Mouse (Mus musculus) T-cell, adult 2 months (primary cell): ENCODE results near the gene Ppm1m.

ENCODE experiments used
- DNase-seq: peaks from one replicate; pipeline ENCODE4 v3.0.0; 2022; ENCODE audit warnings: low spot score

Gene Ppm1m

DNA sequence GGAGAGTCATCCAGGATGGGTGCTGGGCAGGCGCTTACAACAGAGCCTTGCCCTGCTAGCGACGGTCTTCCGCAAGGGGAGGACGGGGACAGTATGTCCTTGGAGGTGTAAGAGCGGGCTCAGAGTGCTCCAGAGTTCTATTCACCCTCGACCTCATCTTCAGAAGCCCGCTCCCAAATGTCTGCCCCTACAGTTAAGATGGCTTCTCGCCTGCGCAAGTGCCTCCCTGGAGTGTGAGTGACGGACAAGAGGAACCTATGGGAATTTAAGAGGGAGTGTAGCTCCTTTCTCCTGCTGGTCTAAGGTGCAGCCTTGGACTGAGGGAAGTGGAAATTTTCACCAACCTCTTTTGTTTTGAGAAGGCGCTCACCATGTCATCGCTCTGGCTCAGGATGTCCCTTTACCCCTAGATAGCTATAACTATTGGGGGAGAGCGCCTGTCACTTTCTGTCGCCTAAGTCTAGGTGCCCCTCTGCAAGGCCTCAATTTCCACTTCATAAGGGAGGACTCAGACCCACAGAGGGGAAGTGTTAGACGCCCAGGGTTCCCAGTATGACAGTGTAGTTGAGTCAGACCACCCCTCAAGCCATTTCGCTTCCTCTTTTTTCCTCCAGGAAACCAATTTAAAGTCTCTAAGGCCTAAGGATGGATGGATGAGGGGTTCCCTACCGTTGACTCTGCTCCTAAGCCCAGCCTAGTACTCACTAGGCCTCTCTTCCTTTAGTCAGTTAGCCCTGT is at the start of gene Ppm1m:
TSS of gene Ppm1m (minus strand) at position 212 of the 738 bp plus-strand sequence.
- no peak for DNase-seq

DNA sequence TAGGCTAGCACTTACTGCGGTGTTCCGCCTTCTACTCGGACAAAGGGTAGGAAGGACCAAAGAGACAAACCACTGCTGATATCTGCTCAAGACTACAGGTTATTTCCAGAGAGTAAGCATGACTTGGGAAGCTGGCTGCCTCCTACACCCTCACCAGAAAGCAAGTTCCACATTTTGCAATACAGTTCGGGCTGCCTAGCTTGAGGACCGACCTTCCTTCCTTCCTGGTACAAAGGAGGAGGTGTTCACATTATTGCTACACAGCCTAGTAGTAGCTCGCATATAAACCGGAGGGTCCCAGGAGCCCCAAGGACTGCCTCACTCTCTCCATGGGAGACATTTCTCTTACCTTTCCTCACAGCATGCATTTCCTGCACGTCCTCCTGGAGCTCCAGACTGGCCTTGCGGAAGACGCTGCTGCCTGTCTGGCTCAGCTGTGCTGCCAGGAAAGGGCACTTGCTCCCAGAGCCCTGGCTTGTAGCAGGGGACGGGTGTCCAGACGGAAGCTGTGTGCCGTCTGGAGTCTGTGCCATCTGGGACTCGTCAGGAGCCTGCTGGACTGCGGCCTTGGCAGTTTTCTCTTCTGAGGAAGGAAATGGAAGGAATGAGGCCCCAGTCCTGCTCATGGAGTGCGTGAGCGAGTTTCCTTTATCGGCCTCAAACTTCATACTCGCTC is 43.4 kb upstream of the Ppm1m start:
- DNase-seq: no peak

DNA sequence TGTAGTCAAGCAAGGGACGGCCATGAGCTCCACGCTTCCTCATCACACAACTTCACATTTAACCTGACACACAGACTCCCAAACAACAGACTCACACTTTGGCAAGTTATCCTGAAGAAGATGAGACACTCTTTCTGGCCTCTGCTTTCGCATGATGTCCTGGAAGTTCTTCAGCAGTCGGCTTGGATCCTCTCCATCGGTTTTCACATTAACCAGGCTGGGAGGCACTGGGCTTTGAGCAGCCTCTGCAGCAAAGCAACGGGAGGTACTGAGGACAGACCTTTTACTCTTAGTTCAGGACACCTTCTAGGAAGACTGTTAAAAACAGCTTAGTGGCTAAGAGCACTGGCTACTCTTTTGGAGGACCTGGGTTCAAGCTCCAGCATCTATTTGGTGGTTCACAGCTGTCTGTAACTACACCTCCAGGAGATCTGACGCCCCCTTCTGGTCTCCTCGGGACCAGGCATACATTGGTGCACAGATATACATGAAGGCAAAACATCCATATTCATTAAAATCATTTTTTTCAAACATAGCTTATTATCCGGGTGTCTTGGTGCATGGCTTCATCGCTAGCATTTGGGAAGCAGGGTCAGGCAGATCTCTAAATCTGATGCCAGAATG is 42.1 kb upstream of the Ppm1m start:
- no peak for DNase-seq

DNA sequence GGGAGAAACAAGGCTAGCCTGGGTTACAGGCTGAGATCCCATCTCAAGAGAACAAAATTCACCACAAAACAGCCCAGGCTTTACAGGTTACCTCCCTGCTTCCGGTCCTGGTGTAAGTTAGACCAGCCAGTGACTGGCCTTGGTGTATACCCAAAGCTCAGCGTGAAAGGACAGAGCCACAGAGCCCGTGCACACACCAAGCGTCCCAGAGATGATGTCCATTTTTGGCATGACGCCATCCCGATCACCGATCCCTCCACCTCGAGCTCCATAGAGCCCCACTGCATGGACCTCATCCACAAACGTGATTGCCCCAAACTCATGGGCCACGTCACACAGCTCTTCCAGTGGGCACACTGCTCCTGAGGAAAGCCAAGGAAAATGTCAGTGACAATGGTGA is 38.3 kb upstream of the Ppm1m start:
- DNase-seq: no peak

DNA sequence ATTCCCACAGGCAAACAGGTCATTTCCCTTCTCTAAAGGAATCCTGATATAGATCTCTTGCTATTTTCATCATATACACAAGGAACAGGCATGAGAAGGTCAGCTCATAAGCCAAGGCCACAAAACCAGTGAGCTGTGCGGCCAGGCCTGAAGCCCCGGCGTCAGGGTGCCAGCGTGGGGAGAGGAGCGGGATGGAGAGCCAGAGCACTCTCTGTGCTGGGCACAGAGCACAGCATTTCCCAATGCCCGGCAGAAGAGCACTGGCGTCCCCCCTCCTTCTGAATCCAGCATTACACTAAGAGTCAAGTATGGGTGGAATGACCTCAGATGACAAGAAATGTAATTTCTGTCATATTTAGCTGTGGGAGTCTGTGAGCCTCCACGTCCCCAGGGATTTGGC is 37.9 kb upstream of the Ppm1m start:
- no peak for DNase-seq

DNA sequence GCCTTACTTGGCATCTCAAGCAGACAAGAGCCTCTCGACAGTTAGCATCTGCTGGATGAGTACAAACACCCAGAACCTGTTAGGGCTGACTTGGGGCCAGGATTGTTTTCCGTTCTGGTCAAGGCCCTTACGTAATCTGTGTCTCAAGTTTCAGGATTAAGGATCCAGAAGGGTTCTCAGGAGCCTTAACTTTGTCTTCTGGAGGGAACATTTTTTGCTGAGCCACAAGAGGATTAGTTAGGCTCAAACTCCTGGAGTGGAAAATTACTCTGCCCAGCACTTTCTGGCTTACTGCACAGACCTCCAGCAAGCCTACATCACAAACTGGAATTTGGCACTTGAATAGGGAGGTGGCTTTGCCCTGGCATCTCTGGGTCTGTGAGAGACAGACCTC is 37.3 kb upstream of the Ppm1m start:
- no peak for DNase-seq

DNA sequence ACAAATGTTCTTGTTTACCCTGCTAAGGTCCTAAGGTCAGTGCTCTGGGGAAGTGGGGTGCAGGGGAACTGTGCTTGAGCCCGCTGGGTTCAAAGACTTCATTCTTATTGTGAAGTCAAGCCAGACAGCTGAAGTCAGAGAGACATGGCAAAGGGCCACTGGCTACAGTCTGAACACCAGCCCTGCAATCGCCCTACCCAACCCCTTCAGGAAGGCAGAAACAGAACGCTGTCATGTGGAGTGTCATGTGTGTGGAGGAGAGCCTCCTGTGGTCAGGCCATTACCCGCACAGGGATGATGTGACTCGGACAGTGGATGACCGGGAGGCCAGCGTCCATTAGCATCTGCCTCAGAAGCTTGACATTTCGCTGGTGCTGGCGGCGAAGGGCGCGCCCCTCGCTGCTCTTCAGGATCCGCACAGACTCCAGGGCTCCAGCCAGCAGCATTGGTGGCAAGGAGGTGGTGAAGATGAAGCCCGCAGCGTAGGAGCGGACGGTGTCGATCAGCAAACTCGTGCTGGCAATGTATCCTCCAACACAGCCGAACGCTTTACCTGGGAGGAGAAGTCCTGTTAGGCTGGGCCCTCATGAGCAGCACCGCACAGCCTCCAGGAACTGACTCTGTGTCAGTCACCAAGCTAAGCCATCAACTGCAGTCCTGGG is 36.7 kb upstream of the Ppm1m start:
- no peak for DNase-seq

DNA sequence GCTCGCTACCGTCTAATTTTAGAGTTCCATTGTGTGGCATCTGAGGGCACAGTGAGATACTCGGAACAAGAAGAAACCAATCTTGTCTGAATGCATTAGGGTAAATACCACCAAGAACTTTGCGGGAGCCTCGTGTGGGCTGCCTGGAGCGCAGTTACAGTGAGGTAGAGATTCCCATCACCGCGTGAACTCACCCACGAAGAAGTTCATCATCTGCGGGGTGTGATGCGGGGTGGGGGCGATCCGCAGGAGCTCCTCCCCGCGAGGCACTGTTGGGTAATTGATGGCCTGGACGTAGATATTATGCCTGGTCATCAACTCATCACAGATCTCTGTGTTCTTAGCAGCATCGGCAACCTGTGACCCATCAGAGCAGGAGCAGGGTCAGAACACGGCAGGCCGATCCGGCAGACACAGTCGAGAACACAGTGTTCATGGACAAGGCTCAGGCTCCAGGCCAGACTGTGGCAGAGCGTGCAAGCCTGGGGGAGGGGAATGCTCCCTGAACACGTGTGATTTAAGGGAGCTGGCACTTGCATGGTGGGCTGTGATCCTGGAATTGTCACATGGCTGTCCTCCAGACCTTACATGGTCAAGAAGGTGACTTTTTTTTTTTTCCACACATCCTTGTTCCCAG is 35.8 kb upstream of the Ppm1m start:
- no peak for DNase-seq

DNA sequence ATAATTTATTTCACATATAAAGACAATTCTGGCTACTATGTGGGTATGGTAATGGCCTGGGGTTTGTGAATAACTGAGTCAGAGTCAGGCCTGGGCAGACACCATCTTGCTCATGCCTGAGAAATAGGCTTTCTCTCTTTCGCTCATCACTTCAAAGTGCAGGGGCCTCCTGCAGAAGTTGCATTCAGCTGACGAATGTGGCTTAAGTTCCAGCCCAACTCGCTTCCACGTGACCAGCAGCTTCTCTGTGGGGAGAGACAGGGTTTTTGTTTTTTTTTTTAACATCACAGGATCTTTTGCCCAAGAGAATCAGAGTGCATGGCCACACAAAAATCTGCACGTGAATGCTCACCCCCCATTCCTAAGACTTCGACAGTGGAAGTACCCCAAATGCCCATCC is 34.4 kb upstream of the Ppm1m start:
- DNase-seq: no peak

DNA sequence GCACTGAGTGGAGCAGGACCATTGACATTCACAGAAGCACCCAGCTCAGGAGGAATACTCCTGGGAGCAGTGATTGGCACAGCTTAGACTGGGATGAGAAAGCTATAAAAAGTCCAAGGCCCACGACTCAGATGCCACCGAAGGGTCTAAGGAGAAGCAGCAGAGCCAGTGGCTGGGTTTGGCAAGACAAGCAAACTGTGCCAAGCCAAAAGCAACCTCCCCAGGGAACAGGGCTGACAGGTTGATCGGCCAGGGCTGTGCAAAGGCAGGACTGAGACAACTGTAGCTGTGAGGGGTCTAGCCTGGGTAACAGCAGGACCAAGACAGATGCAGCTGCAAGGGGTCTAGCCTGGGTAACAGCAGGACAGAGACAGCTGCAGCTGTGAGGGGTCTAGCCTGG is 33.4 kb upstream of the Ppm1m start:
- DNase-seq: no peak

DNA sequence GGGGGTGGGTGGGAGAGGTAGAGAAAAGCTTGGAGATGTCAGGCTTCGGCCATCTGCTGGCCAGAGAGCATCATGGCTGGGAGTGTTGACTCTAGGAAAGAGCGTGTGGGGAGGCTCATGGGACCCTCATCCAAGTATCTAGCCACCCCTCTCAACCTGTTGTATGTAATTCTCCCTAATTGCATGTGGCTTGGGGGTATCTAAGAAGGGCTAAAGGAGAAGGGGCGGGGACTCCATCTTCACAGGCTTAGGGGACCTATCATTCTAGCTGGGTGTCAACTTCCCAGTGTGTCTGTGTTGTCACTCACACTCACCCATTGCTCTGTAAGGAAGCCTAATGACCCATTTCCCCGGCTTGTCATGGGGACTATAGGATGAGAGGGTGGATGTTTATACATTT is 32.3 kb upstream of the Ppm1m start:
- DNase-seq: no peak

DNA sequence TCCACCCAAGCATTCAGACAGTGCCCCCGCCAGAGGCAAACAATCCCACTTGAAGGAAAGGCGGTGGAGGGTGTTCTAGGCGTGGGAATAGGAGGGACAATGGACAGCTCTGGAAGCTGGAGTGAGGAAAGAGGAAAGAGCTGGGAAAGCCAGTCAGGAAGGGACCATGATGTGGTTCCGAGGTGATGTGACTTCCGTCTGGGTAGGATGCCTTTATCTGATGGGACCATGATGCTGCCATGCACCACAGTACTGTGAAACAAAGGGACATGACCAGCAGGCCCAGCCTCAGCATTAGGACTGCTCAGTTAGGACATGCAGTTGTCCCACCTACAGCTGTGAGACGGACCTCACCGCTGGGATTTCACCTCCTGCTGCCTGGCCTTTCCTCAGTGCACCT is 31.7 kb upstream of the Ppm1m start:
- no peak for DNase-seq

DNA sequence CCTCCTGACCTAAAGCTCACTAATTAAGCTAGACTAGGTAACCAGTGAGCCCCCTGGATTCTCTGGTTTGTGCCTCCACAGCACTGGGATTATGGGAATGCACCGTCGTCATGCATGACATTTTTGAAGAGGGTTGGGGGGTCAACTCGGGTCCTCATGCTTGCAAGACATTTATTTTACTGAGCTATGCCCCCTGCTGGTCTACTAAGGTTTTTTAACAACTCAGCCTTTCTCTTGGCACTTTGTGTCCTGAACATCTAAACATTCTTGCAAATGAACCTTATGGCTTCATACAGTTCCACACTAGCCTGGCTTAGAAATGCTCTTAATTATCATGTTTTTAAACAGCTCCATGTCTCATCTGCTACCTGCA is 31.2 kb upstream of the Ppm1m start:
- DNase-seq: no peak

DNA sequence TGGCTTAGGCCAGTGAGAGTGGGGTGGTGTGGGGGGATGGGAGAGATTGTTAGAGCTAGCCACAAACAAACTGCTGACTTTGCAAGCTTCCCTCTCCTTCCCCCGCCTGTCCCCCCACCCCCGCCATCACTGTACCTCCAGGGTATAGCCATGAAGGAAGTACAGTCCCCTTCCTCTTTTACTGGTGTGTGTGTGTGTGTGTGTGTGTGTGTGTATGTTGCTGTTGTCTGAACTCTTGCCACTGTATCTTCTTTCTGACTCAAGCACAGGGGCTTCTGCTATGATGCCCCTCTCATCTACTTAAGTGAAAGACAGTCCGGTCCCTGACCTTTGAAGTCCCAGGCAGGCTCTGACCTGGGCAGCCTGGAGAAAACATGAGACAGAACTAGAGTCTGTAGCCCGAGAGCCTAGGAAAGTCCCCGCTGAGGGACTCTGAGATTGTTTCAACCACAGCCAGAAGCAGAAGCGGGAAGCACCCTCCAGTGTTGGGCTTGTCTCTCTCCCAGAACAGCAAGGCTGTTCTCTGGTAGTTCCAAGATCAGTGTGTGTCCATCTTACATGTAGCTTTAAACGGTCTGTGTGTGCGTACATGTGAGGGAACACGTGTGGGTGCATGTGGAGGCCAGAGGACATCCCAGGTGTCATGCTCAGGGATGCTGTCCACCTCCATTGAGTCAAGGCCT is 30.6 kb upstream of the Ppm1m start:
- DNase-seq: no peak

DNA sequence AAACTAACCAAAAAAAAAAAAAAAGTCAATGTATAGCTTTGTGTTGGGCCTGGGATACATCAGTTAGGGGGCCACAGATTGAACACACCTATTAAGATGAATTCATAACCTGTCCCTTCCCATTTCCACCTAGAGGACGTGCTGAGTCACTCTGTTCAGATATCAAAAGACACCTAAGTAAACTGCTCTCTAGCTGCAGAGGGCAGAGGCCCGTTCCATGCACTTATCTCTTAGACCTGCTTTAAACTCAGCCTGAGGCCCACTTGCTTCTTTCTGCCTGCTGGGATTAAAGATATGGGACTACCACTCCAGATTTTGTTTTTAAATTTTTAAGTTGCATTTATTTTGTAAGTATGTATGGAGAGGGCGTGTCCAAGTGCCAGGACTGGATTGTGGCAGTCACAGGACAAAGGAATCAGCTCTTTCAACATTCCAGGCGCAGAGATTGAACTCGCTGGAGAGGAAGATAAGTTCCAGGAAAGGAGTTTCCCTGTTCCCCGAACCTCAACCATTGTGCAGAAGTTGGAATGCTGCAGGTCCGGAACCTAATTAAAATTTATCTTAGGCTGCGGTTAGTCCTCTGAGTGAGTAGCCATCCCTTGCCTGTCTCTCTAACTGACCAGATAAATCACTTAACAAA is 28.4 kb upstream of the Ppm1m start:
- DNase-seq: no peak

DNA sequence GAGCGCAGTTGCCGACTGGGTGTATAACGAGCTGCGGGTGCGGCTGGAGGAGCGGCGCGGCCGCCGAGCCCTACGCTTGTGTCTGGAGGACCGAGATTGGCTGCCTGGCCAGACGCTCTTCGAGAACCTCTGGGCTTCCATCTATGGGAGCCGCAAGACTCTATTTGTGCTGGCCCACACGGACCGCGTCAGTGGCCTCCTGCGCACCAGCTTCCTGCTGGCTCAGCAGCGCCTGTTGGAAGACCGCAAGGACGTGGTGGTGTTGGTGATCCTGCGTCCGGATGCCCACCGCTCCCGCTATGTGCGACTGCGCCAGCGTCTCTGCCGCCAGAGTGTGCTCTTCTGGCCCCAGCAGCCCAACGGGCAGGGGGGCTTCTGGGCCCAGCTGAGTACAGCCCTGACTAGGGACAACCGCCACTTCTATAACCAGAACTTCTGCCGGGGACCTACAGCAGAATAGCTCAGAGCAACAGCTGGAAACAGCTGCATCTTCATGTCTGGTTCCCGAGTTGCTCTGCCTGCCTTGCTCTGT is 26.7 kb upstream of the Ppm1m start:
- DNase-seq: peak; percentile 24

DNA sequence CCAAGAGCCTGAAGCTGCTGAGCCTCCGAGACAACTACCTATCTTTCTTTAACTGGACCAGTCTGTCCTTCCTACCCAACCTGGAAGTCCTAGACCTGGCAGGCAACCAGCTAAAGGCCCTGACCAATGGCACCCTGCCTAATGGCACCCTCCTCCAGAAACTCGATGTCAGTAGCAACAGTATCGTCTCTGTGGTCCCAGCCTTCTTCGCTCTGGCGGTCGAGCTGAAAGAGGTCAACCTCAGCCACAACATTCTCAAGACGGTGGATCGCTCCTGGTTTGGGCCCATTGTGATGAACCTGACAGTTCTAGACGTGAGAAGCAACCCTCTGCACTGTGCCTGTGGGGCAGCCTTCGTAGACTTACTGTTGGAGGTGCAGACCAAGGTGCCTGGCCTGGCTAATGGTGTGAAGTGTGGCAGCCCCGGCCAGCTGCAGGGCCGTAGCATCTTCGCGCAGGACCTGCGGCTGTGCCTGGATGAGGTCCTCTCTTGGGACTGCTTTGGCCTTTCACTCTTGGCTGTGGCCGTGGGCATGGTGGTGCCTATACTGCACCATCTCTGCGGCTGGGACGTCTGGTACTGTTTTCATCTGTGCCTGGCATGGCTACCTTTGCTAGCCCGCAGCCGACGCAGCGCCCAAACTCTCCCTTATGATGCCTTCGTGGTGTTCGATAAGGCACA is 26.1 kb upstream of the Ppm1m start:
- no peak for DNase-seq

DNA sequence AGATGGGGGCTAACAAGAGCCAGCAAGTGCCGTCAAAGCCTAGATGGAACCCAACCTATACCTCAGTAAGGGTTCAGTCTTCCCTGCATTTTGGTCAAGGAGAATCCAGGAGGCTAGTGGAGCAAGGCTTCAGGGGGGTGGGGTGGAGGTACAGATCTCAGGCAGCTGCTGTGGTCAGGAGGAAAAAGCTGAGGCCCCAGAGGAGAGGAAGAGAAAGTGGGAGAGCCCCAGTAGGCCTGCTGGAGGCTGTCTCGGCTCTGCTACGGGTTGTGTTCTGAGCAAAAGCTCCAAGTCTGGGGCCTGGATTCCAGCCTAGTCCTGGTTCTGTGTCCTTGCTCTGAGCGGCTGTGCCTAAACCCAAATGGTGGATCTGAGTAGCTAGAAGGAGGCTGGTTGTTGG is 23.4 kb upstream of the Ppm1m start:
- DNase-seq: no peak

DNA sequence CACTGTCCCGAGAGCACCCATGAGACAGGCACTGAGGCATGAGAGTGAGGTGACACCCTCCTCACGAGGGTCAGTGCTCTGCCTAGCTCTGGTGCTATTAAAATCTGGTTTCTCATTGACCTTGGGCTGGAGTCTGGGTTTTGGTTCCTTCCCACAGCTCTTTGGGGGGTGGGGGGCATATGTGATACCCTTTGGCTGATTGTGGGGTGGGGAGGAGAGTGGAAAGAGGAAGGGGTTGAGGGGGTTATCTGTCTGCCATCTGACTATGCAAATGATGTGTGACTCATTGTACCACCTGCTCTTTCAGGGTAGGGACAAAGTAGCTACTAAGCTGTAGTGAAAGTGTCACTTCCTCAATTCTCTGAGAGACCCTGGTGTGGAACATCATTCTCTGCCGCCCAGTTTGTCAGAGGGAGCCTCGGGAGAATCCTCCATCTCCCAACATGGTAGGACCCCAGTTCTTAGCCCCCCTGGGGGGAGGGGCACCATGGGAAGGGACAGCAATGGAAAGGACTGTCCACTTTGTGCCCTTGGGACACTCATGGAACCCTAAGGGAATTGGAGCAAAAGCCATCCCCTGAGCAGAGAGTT is 22.8 kb upstream of the Ppm1m start, which contains the start of gene Tlr9:
TSS of gene Tlr9 (plus strand) at position 338 of the 591 bp plus-strand sequence.
- DNase-seq: no peak

DNA sequence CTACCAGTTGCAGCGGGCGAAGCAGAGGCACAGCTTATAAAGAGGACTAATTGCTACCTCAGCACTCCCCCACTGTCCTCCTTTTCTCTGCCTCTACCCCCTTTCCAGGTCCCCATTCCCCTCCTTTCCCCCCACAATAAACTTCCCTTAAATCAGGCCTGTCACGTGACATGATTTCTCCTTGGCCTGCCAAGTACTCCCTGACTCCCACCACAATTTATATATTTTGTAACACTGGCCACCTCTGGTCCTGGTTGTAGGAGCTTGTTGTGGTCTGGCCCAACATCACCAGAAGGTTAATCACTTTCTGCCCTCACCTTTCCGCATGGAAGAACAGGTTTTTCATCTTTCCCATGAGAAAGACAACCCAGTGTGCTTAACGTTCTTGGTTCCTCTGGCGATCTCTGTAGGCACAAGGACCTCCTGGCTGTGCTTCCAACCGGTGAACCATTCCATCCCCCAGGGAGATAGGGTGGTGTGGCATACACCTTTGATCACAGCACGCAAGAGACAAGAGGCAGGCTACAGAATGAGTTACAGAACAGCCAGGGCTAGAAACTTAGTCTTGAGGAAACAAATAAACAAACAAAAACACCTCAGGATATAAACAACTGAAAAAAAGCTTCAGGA is 21.5 kb upstream of the Ppm1m start:
- no peak for DNase-seq
